Mouse (Mus musculus) lung, postnatal 0 days (tissue): ENCODE data around the gene Abi3bp.

Source experiments
- CTCF ChIP-seq: IDR thresholded peaks from 2 replicates; pipeline ENCODE4 v1.5.1; 2016; ENCODE audit warnings: antibody characterized with exemption, mild to moderate bottlenecking
- EP300 ChIP-seq: IDR thresholded peaks from 2 replicates; pipeline ENCODE4 v1.6.1; 2016; ENCODE audit warnings: antibody characterized with exemption, mild to moderate bottlenecking, control low read depth

- TF ChIP-seq CTCF (no peak), EP300 (no peak)
Observed at GRCm38 (mm10) chr16:56645251-56645650, 167.6 kb downstream of the Abi3bp start.
